Comparison of ENCODE assay signal across 10 mouse cellular contexts in genomic region chr4:94999249-94999648, GRCm38 (mm10). TPM values are rescaled to one million over a fixed set of nuclear protein-coding genes. Genes with fewer than 3 reads are reported as not detected.
DNase-seq lines count a peak whose midpoint lies in the region; ATAC-seq lines count a peak whose summit lies in the region.
"Had no signal": no experiment of that assay in that cellular context is flagged by ENCODE, and none has a peak within 500 bp of the region (broad histone marks: within the 10 kb centered on the region; RNA-seq: fewer than 3 reads in every experiment).

No protein-coding gene starts in this region.

- no peaks in the 10 kb centered on the region for H3K9me3 ChIP-seq in neural tube, embryonic 11.5 days (ENCODE audit: control insufficient read depth, low read length)
- no peaks in the 10 kb centered on the region for H3K9me3 ChIP-seq in neural tube, embryonic 15.5 days (replicated peaks)
- H3K9me3 ChIP-seq: midbrain, embryonic 10.5 days had no signal

- no peak overlapping the region for H3K4me3 ChIP-seq in neural tube, embryonic 11.5 days (ENCODE audit: low read depth, low read length)
- no peak overlapping the region for H3K4me3 ChIP-seq in neural tube, embryonic 15.5 days (replicated peaks)
- H3K4me3 ChIP-seq: erythroblast, embryonic 14.5 days; midbrain, embryonic 10.5 days had no signal

- DNase-seq in frontal cortex, postnatal 36 days (ENCODE audit: low spot score in 2 of 2) = peak; percentile 48 to 65
- DNase-seq in frontal cortex, postnatal 10 days (ENCODE audit: low spot score in 2 of 2) = no peak
- peak; percentile 11 for DNase-seq in neural tube, embryonic 11.5 days (ENCODE audit: low spot score)
- peak; percentile 20 for DNase-seq in thymus, postnatal 14 days
- no peak for DNase-seq in cerebellum, adult 18-20 months

- no peaks in the 10 kb centered on the region for H3K4me1 ChIP-seq in neural tube, embryonic 11.5 days (ENCODE audit: control insufficient read depth, insufficient read depth, low read length)
- H3K4me1 ChIP-seq in neural tube, embryonic 15.5 days = no peaks in the 10 kb centered on the region

- no peaks in the 10 kb centered on the region for H3K36me3 ChIP-seq in neural tube, embryonic 11.5 days (ENCODE audit: control insufficient read depth, insufficient read depth, low read length)
- no peaks in the 10 kb centered on the region for H3K36me3 ChIP-seq in neural tube, embryonic 15.5 days
- H3K36me3 ChIP-seq: midbrain, embryonic 10.5 days had no signal

- no peak overlapping the region for H3K27ac ChIP-seq in neural tube, embryonic 11.5 days (ENCODE audit: low read depth, low read length)
- H3K27ac ChIP-seq in neural tube, embryonic 15.5 days (replicated peaks) = no peak overlapping the region
- H3K27ac ChIP-seq: midbrain, embryonic 10.5 days had no signal

- no peak overlapping the region for H3K9ac ChIP-seq in neural tube, embryonic 11.5 days (ENCODE audit: low read length)
- no peak overlapping the region for H3K9ac ChIP-seq in neural tube, embryonic 15.5 days (replicated peaks)

- WGBS in neural tube, embryonic 11.5 days = 65% methylated on average over 3 of the region's 3 CpGs
- WGBS in neural tube, embryonic 15.5 days = 69% methylated on average over 3 of the region's 3 CpGs

- H3K4me2 ChIP-seq in neural tube, embryonic 11.5 days (ENCODE audit: low read depth) = no peak overlapping the region
- no peak overlapping the region for H3K4me2 ChIP-seq in neural tube, embryonic 15.5 days

- H3K27me3 ChIP-seq in neural tube, embryonic 11.5 days (ENCODE audit: control insufficient read depth, insufficient read depth, low read length) = no peaks in the 10 kb centered on the region
- no peaks in the 10 kb centered on the region for H3K27me3 ChIP-seq in neural tube, embryonic 15.5 days (replicated peaks)

- ATAC-seq in neural tube, embryonic 11.5 days (ENCODE audit: insufficient read depth, low FRiP score, low TSS enrichment) = no peak
- no peak for ATAC-seq in neural tube, embryonic 15.5 days (ENCODE audit: low FRiP score)
- peak; percentile 70 for ATAC-seq in granulocyte monocyte progenitor cell, adult 5-6 weeks (replicated peaks; ENCODE audit: poor library complexity, severe bottlenecking)
- ATAC-seq in erythroblast, adult 5-6 weeks (replicated peaks; ENCODE audit: low FRiP score, poor library complexity, severe bottlenecking) = no peak

RNA-seq across cellular contexts. Expression of gene Mysm1, which starts 20.3 kb away (rescaled TPM):
- 24.4 and 24.8 TPM in 2 replicates for polyA plus RNA-seq in neural tube, embryonic 11.5 days (2014; fragmentation: Nextera tagmentation; extraction: Ambion mirVana)
- polyA plus RNA-seq in neural tube, embryonic 15.5 days (2015; fragmentation: Nextera tagmentation; extraction: Ambion mirVana) = 24.4 and 25.5 TPM in 2 replicates
- 28.7 and 30.9 TPM in 2 replicates for total RNA-seq in granulocyte monocyte progenitor cell, adult 5-6 weeks (2014; fragmentation: Nextera tagmentation)
- total RNA-seq in granulocyte monocyte progenitor cell, adult 5-6 weeks (2017) = 41.6 and 44.1 TPM in 2 replicates
- total RNA-seq in erythroblast, adult 5-6 weeks (2015; ENCODE audit: low replicate concordance) = 8.3 and 21.5 TPM in 2 replicates
- 31.7 and 36.8 TPM in 2 replicates for total RNA-seq in erythroblast, adult 5-6 weeks (2017; ENCODE audit: low replicate concordance)

RNA-seq across cellular contexts. Expression of gene Jun, which starts 52.8 kb away (rescaled TPM):
- polyA plus RNA-seq in neural tube, embryonic 11.5 days (2014; fragmentation: Nextera tagmentation; extraction: Ambion mirVana) = 49.6 and 52.9 TPM in 2 replicates
- 73.8 and 75.5 TPM in 2 replicates for polyA plus RNA-seq in neural tube, embryonic 15.5 days (2015; fragmentation: Nextera tagmentation; extraction: Ambion mirVana)
- total RNA-seq in granulocyte monocyte progenitor cell, adult 5-6 weeks (2014; fragmentation: Nextera tagmentation) = 16.9 and 26.1 TPM in 2 replicates
- 173 and 195 TPM in 2 replicates for total RNA-seq in granulocyte monocyte progenitor cell, adult 5-6 weeks (2017)
- total RNA-seq in erythroblast, adult 5-6 weeks (2015; ENCODE audit: low replicate concordance) = 8.8 and 11.5 TPM in 2 replicates
- 13.4 and 21.8 TPM in 2 replicates for total RNA-seq in erythroblast, adult 5-6 weeks (2017; ENCODE audit: low replicate concordance)

Comparison
In these comparisons a context has a peak if more than half of its experiments do, and no peak if none do; other contexts are left out.
1. DNase-seq: peak in frontal cortex, postnatal 36 days (2 of 2), neural tube, embryonic 11.5 days (single experiment) and thymus, postnatal 14 days (single experiment); none in frontal cortex, postnatal 10 days (0 of 2) and cerebellum, adult 18-20 months (0 of 2).